Mouse (Mus musculus) adrenal gland, postnatal 0 days (tissue): ENCODE results near the gene Oas1c. TPM values are rescaled to one million over a fixed set of nuclear protein-coding genes. Genes with fewer than 3 reads are reported as not detected.

Experiments
- microRNA-seq: library from miRNA; unstranded; fragments of <30 nt; microRNA quantifications from one replicate; pipeline ENCODE4, GENCODE M21; 2016; ENCODE audit warnings: borderline replicate concordance; ENCODE audit not compliant: insufficient number of aligned reads
- polyA plus RNA-seq: library from polyadenylated mRNA; unstranded; fragments of >200 nt; fragmentation: Nextera tagmentation; extraction: Ambion mirVana; gene quantifications from 2 replicates; pipeline ENCODE4 v1.2.1, GENCODE M21; 2015

Oas1c gene
- 2.4 and 2.8 TPM in 2 replicates for polyA plus RNA-seq

DNA sequence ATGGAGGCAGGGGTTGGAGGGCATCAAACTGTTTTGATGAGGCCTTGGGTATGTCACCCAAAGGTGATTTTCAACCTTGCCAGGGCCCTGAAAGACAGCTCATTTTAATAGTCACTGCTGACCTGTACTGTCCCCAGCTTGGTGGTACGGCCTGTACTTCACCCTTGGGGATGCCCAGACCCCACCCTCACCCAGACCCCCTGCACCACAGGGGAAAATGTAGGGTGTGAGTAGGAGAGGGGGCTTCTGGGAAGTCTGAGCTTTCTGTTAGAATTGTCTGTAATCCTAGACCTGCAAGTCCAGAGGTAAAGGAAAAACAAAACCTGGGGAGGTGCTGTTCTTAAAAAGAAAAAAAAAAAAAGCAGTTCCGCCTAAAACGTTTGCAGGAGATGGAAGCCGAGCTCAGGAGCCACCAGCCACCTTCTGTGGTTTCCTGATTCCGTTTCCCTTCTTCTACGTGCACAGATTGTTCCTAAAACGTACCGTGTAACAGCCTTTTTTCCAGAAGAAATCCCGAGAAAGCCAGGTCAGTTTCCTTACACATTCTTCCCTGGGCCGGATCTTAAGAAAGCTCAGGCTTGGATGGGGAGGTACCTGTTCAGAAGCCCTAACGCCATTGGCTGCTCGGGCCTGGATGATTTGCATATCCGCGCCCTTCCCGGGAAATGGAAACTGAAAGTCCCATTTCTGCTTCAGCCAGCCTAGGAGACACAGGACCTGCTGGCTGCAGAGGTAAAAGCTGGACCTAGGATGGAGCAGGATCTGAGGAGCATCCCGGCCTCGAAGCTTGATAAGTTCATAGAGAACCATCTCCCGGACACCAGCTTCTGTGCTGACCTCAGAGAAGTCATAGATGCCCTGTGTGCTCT is at the start of gene Oas1c:
Oas1c (minus strand) TSS at position 564 of the 869 bp plus-strand sequence.

GRCm38 (mm10) chr5:120861121-120861520 is 48.8 kb upstream of the Oas1c start, which contains the start of gene Oas1h:
Oas1h (plus strand) TSS chr5:120861421.

DNA sequence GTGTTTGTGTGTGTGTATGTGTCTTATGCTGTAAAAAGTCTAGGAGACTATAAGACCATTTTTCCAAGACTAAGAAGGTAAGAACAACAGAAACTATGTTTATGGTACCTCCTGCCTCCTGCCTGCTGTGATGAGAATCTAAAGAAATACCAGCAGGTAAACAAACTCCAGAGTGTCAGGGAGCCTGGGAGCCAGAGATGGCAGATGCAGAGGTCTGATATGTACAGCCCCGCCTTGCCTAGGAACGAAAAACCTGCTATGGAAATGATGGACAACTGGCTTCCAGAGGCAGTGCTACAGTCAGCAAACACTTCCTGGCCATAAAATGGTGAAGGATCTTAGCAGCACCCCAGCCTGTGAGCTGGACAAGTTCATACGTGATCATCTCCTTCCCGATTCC is 34.8 kb upstream of the Oas1c start, which contains the start of gene Oas1f:
Oas1f (plus strand) TSS at position 301 of the 400 bp plus-strand sequence.

DNA sequence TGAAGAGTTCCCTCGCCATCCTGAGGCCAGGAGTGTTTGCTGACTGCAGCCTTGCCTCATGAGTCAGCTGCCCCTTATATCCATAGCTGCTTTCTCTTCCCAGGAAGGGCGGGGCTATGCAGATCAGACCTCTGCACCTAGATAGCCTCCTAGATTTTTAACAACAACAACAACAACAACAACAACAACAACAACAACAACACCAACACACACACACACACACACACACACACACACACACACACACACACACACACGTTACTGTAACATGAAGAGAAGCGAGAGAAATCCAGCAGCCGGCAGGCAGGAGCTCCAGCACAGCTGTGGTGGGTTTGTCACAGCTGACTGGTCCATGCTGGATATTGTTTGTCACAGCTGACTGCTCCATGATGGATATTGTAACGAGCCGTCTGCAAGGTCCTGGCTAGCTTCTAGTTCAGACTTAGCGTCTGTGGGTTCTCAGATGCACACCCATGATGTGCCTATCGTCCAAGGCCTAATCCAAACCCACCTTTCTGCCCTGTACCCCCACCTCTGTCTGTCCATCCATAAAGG is 16.8 kb downstream of the Oas1c start, which contains the start of gene Oas1e:
Oas1e (minus strand) TSS at position 51 of the 555 bp plus-strand sequence.

GRCm38 (mm10) chr5:120777478-120777877 is 34.8 kb downstream of the Oas1c start, which contains the start of gene Oas3:
Oas3 (minus strand) TSS chr5:120777661.

Small RNA genes lying within 50 kb of the gene (microRNA-seq; reads per million reads assigned to microRNA genes)
- gene Gm22907 = not detected

Other genes with a start within 250 kb of the Oas1c start
- 15.4 and 16.2 TPM in 2 replicates for gene Tpcn1, start 223.8 kb downstream of the Oas1c start, polyA plus RNA-seq
- 0.79 TPM in 2 replicates for gene Iqcd, start 223.5 kb downstream of the Oas1c start, polyA plus RNA-seq
- gene Rita1, start 199.9 kb downstream of the Oas1c start, polyA plus RNA-seq = 15.7 and 18.4 TPM in 2 replicates
- 20.4 and 25.8 TPM in 2 replicates for gene Ddx54, start 199.8 kb downstream of the Oas1c start, polyA plus RNA-seq
- 0.32 and 0.44 TPM in 2 replicates for gene Cfap73, start 178.3 kb downstream of the Oas1c start, polyA plus RNA-seq
- 0.68 and 1.5 TPM in 2 replicates for gene Rasal1, start 163.7 kb downstream of the Oas1c start, polyA plus RNA-seq
- gene Dtx1, start 100.6 kb downstream of the Oas1c start, polyA plus RNA-seq = 6.0 and 9.5 TPM in 2 replicates
- gene Oas2, start 62.7 kb downstream of the Oas1c start, polyA plus RNA-seq = 0.70 and 0.77 TPM in 2 replicates
- 0.50 and 0.57 TPM in 2 replicates for gene Oas3, start 34.9 kb downstream of the Oas1c start, polyA plus RNA-seq
- 0.17 TPM in 1 of 2 replicates, not detected in the other for gene Oas1e, start 17.0 kb downstream of the Oas1c start, polyA plus RNA-seq
- gene Oas1f, start 34.9 kb upstream of the Oas1c start, polyA plus RNA-seq = 0.13 TPM in 1 of 2 replicates, not detected in the other
- gene Oas1h, start 48.9 kb upstream of the Oas1c start, polyA plus RNA-seq = not detected in 2 replicates
- gene Oas1g, start 75.1 kb upstream of the Oas1c start, polyA plus RNA-seq = 2.3 TPM in 2 replicates
- gene Oas1a, start 95.0 kb upstream of the Oas1c start, polyA plus RNA-seq = 10.8 and 10.9 TPM in 2 replicates
- 0.07 TPM in 1 of 2 replicates, not detected in the other for gene Oas1d, start 102.0 kb upstream of the Oas1c start, polyA plus RNA-seq
- 2.0 and 2.7 TPM in 2 replicates for gene Rph3a, start 197.6 kb upstream of the Oas1c start, polyA plus RNA-seq